Mouse (Mus musculus) limb, embryonic 15.5 days (tissue): ENCODE measurements around the gene Naa35. TPM values are rescaled to one million over a fixed set of nuclear protein-coding genes. Genes with fewer than 3 reads are reported as not detected.

ENCODE experiments used
- ATAC-seq: fragments of 200-750 bp; cut with Nextera tagmentation; 2 replicates; pipeline ENCODE4 v1.8.0; 2017; ENCODE audit warnings: low read depth, moderate TSS enrichment; ENCODE audit not compliant: insufficient number of reproducible peaks, low FRiP score, low TSS enrichment
- H3K27ac ChIP-seq: fragments of 300-500 bp; sonication (generic); 2 replicates; pipeline ENCODE4 v1.5.1; 2015; ENCODE audit warnings: moderate library complexity, mild to moderate bottlenecking, inconsistent platforms
- H3K27me3 ChIP-seq: fragments of 300-500 bp; sonication (generic); 2 replicates; pipeline ENCODE4 v1.6.1; 2015; ENCODE audit warnings: inconsistent platforms
- H3K36me3 ChIP-seq: fragments of 300-500 bp; sonication (generic); 2 replicates; pipeline ENCODE4 v1.6.1; 2015; ENCODE audit warnings: inconsistent platforms
- H3K4me1 ChIP-seq: fragments of 300-500 bp; sonication (generic); 2 replicates; pipeline ENCODE4 v1.6.1; 2015; ENCODE audit warnings: inconsistent platforms
- H3K4me2 ChIP-seq: fragments of 300-500 bp; sonication (generic); 2 replicates; pipeline ENCODE4 v1.6.1; 2015; ENCODE audit warnings: mild to moderate bottlenecking, inconsistent platforms
- H3K4me3 ChIP-seq: fragments of 300-500 bp; sonication (generic); 2 replicates; pipeline ENCODE4 v1.5.1; 2015; ENCODE audit warnings: mild to moderate bottlenecking, inconsistent platforms
- H3K9ac ChIP-seq: fragments of 300-500 bp; sonication (generic); 2 replicates; pipeline ENCODE4 v1.6.1; 2015; ENCODE audit warnings: inconsistent platforms
- H3K9me3 ChIP-seq: fragments of 300-500 bp; sonication (generic); 2 replicates; pipeline ENCODE4 v1.6.1; 2016; ENCODE audit warnings: inconsistent platforms
- WGBS: fragments of 180-500 bp; shearing (Covaris S2); methylation state at CpG from one replicate; pipeline ENCODE4 v1.1.7; 2015; 5-methylcytosine and 5-hydroxymethylcytosine counted together
- polyA plus RNA-seq: library from polyadenylated mRNA; unstranded; fragments of >200 nt; fragmentation: Nextera tagmentation; extraction: Ambion mirVana; gene quantifications from 2 replicates; pipeline ENCODE4 v1.2.1, GENCODE M21; 2015

Naa35 gene
- polyA plus RNA-seq, 1 experiment from 2014 or later, result 80.9 TPM

DNA sequence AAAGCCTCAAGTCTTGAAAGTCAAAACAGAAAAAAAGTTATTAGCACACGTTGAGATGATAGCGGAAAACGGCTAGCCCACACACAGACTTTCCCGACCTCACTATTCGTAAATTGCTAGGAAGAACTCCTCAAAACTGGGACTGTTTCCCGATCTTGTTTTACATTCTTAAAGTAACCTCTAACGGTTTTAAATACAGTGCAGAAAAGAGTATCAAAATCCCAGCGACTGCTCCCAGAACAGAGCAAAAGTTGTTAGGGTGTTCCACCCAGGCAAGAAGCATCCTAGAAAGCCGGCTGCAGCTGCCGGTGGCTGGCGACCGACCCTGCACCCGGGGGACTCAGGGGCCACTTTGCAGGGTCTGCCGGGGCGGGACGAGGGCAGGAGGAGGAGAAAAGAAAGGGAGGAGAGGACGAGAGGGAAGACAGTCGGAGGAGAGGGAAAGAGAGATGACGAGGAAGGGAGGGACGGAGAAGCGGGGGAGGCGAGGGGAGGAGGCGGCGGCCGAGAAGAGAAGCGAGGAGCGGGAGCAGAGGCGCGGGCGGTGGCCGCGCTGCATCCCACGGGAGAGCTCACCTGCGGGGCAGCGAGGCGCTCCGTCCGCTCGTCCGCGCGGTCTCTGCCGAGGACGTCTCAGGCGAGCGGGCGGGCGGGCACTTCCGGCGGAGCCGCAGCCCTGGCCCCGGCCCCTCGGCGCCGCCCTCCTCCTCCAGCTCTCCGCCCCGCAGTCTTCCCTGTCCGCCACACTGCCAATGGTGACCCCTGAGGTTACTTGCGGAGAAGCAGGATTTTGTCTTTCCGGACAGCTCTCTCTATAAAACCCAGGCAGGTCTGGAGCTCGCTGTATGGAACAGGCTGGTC is 90.3 kb downstream of the Naa35 start, which contains the start of gene Golm1:
TSS of gene Golm1 (minus strand) at position 661 of the 861 bp plus-strand sequence.
- Histone ChIP-seq H3K36me3 (no peaks in the 10 kb centered on the region), H3K9ac (peak within 1 kb of the TSS; percentile 64), H3K4me1 (peaks cover 13% of the 10 kb centered on the region), H3K9me3 (no peaks in the 10 kb centered on the region), H3K27ac (peak within 1 kb of the TSS; percentile 82), H3K4me3 (peak within 1 kb of the TSS; percentile 79), H3K4me2 (peak within 1 kb of the TSS; percentile 79), H3K27me3 (no peaks in the 10 kb centered on the region)
- peak; percentile 54; the same call in 1 of the 2 replicates for ATAC-seq
- under 1% methylated on average over 60 of the region's 61 CpGs for WGBS

DNA sequence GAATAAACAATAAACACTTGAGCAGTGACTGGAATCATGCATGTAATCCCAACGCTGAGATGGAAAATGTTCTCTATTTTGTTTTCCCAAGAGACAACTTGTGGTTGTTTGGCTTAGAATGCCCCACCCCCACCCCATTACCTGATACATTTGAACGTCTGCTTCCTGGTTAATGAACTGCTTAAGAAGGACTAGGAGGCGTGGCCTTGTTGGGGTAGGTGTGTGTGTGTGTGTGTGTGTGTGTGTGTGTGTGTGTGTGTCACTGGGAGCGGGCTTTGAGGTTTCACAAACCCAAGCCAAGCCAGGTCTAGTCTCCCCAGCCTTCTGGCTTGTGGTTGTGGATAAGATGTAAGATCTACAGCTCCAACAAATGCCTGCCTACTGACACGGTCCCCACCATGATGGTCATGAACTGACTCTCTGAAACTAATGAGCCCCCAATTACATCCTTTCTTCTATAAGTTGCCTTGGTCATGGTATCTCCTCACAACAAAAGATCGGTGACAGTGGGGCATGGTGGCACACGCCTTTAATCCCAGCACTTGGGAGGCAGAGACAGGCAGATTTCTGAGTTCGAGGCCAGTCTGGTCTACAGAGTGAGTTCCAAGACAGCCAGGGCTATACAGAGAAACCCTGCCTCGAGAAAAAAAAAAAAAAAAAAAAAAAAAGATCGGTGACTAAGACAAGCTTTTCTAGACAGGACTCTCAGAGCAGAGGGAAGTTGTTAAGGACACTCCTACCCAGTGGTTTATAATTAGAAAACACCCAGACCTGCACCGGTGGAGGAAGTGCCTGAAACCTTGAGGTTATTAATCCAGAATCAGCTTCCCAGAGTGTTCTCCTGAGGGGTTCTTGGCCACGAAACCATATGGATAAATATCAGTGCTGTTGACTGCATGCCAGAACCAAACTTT is 91.5 kb downstream of the Naa35 start:
- no peaks in the 10 kb centered on the region for H3K36me3 ChIP-seq
- H3K4me2 ChIP-seq, result no peak overlapping the region
- no peak overlapping the region for H3K27ac ChIP-seq
- H3K27me3 ChIP-seq, result no peaks in the 10 kb centered on the region
- H3K9me3 ChIP-seq, result no peaks in the 10 kb centered on the region
- no peak overlapping the region for H3K4me3 ChIP-seq
- H3K9ac ChIP-seq, result no peak overlapping the region
- H3K4me1 ChIP-seq, result peaks cover 13% of the 10 kb centered on the region
- 66% methylated on average over 12 of the region's 12 CpGs for WGBS
- ATAC-seq, result no peak

DNA sequence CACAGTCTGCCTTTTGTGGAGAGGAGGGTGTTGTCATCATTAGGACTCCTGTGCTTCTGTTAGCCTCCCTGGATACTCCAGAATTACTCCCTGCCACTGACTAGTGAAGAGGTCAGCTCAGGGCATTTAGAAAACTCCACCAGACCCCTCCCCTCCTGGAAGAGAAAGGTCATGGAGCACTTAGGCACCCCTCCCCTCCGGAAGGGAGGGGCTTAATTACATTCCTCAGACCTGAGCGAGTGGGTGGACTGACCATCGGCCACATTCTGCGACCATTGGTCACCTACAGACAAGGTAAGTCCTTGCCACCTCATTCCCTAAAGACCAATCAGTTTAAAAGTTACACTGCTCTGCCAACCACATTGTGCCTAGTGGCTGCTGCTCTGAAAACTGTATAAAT is 94.2 kb downstream of the Naa35 start:
- Histone ChIP-seq H3K9ac (no peak overlapping the region), H3K9me3 (no peaks in the 10 kb centered on the region), H3K27ac (no peak overlapping the region), H3K36me3 (no peaks in the 10 kb centered on the region), H3K4me2 (no peak overlapping the region), H3K27me3 (0 out of 2 replicates have a peak, but pooled peaks cover 3% of the 10 kb centered on the region), H3K4me3 (no peak overlapping the region), H3K4me1 (peaks cover 5% of the 10 kb centered on the region)
- no peak for ATAC-seq
- 30% methylated on average over 4 of the region's 4 CpGs for WGBS

DNA sequence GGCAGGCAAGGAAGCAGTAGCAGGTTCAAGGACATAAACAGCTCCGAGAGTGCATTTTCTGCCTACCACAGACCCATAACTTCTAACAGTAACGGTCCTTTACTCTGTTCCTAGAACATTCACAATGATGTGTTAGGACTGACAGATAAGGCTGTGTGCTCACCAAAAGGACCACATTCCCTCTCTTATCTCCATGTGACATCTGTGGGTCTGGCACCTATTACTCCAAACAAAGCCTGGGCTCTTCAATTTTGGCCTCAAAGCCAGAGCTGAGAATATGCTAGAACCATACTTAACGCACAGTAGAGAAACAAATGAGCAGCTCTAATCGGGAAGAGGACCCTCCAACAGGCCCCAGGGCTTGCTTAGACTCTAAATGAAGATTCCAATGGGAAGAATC is 94.8 kb downstream of the Naa35 start:
- no peak overlapping the region for H3K4me3 ChIP-seq
- WGBS, result 56% methylated on average over 4 of the region's 4 CpGs
- ATAC-seq, result no peak
- no peaks in the 10 kb centered on the region for H3K9me3 ChIP-seq
- no peak overlapping the region for H3K27ac ChIP-seq
- H3K36me3 ChIP-seq, result no peaks in the 10 kb centered on the region
- H3K9ac ChIP-seq, result no peak overlapping the region
- H3K4me1 ChIP-seq, result 0 out of 2 replicates have a peak, but pooled peaks cover under 1% of the 10 kb centered on the region
- 0 out of 2 replicates have a peak, but pooled peaks cover 3% of the 10 kb centered on the region for H3K27me3 ChIP-seq
- no peak overlapping the region for H3K4me2 ChIP-seq

DNA sequence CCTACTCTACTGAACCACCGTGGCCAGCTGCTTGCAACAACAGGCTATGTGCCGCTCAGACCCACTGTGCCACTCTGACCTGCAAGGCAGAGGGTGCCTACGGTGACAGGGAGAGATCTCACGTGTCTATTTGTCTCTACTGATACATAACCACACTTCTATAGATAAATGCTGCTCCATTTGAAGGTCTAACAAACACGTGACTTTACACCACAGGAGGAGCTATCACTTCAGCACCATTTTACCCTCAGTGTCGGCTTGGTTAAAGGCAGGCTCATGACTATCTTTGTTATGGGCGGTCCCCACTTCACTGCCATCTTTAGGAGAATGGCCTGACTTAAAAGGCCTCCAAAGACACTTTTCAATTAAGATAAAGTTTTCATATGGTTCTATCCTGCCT is 97.6 kb downstream of the Naa35 start:
- no peak overlapping the region for H3K4me2 ChIP-seq
- no peaks in the 10 kb centered on the region for H3K4me1 ChIP-seq
- H3K9ac ChIP-seq, result no peak overlapping the region
- WGBS, result 24% methylated on average over 7 of the region's 7 CpGs
- ATAC-seq, result no peak
- H3K27ac ChIP-seq, result no peak overlapping the region
- 0 out of 2 replicates have a peak, but pooled peaks cover 3% of the 10 kb centered on the region for H3K27me3 ChIP-seq
- H3K36me3 ChIP-seq, result no peaks in the 10 kb centered on the region
- H3K9me3 ChIP-seq, result no peaks in the 10 kb centered on the region
- no peak overlapping the region for H3K4me3 ChIP-seq

DNA sequence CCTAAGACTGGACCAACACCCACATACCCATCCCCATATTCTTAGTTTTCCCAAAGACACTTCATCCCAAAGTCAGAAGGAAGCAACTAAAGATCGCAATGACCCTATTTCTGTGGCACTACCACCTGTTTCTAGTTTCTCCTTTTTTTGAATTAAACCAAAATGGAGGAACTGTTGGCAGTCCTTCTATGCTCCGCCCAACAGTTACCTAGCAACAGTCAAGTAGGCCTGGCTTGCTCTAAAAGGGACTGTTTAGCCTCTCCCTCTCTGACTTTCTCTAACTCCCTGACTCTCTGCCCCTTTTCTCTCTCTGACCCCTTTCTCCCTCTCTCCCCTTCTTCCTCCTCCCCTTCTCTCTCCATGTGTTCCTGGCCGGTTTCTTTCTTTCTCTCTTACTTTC is 100.2 kb downstream of the Naa35 start:
- Histone ChIP-seq H3K27ac (no peak overlapping the region), H3K4me2 (no peak overlapping the region), H3K9me3 (no peaks in the 10 kb centered on the region), H3K27me3 (0 out of 2 replicates have a peak, but pooled peaks cover 3% of the 10 kb centered on the region), H3K4me1 (no peaks in the 10 kb centered on the region), H3K9ac (no peak overlapping the region), H3K36me3 (no peaks in the 10 kb centered on the region), H3K4me3 (no peak overlapping the region)
- WGBS, result 83% methylated on average over 3 of the region's 3 CpGs
- no peak for ATAC-seq

Other genes starting within 250 kb of the Naa35 start
- 9.3 and 12.2 TPM in 2 replicates for gene Agtpbp1, start within 50 bp of the Naa35 start, polyA plus RNA-seq
- gene Golm1, start 90.6 kb downstream of the Naa35 start, polyA plus RNA-seq, result 38.8 and 39.4 TPM in 2 replicates
- gene 4921517D22Rik, start 108.8 kb downstream of the Naa35 start, polyA plus RNA-seq, result not detected in 2 replicates
- gene Spata31d1a, start 125.1 kb downstream of the Naa35 start, polyA plus RNA-seq, result not detected in 2 replicates
- gene Spata31d1b, start 127.0 kb downstream of the Naa35 start, polyA plus RNA-seq, result 0.04 TPM in 1 of 2 replicates, not detected in the other
- not detected in 2 replicates for gene Spata31d1d, start 146.5 kb downstream of the Naa35 start, polyA plus RNA-seq
- gene 1700014D04Rik, start 161.5 kb downstream of the Naa35 start, polyA plus RNA-seq, result not detected in 2 replicates
- 111 and 132 TPM in 2 replicates for gene Isca1, start 184.6 kb downstream of the Naa35 start, polyA plus RNA-seq
- not detected in 2 replicates for gene Gm49354, start 197.0 kb downstream of the Naa35 start, polyA plus RNA-seq
- 50.4 and 57.1 TPM in 2 replicates for gene Tut7, start 237.9 kb downstream of the Naa35 start, polyA plus RNA-seq